Mouse (Mus musculus) ES-E14 (cell line): ENCODE measurements around the gene Dohh.

Source experiments
- CHD2 ChIP-seq: IDR thresholded peaks from 2 replicates; pipeline ENCODE4 v1.6.1; 2014; ENCODE audit warnings: mild to moderate bottlenecking, low read depth, low read length, inconsistent platforms
- HCFC1 ChIP-seq: IDR thresholded peaks from 2 replicates; pipeline ENCODE4 v1.6.1; 2012; ENCODE audit warnings: low read length, inconsistent platforms, borderline replicate concordance; ENCODE audit not compliant: insufficient read depth
- MAFK ChIP-seq: IDR thresholded peaks from 2 replicates; pipeline ENCODE4 v1.6.1; 2014; ENCODE audit warnings: mild to moderate bottlenecking, low read depth, low read length, inconsistent platforms; ENCODE audit not compliant: insufficient read depth
- ZC3H11A ChIP-seq: IDR thresholded peaks from 2 replicates; pipeline ENCODE4 v1.6.1; 2012; ENCODE audit warnings: low read depth, mild to moderate bottlenecking, inconsistent platforms, low read length, borderline replicate concordance
- ZNF384 ChIP-seq: IDR thresholded peaks from 2 replicates; pipeline ENCODE4 v1.6.1; 2012; ENCODE audit warnings: low read depth, low read length, inconsistent platforms

- no peak for TF ChIP-seq ZC3H11A
- no peak for TF ChIP-seq CHD2
- no peak for TF ChIP-seq MAFK
- no peak for TF ChIP-seq HCFC1
- no peak for TF ChIP-seq ZNF384
Observed at GRCm38 (mm10) chr10:81415549-81416310, 31.5 kb downstream of the Dohh start.
